Mouse (Mus musculus) Patski (cell line): ENCODE data around the gene 2010109A12Rik. TPM values are rescaled to one million over a fixed set of nuclear protein-coding genes. Genes with fewer than 3 reads are reported as not detected.

ENCODE experiments used
- ATAC-seq: fragments of 100-300 bp; one replicate; pipeline ENCODE4 v1.8.0; 2021
- CTCF ChIA-PET: fragments of 350-600 bp; sonication (Branson Sonifier 250); formaldehyde crosslinking; loops from one replicate; lab custom pipeline; 2022; ENCODE audit warnings: inconsistent platforms; lab: Charles Lee
- POLR2A ChIA-PET: fragments of 350-600 bp; sonication (Branson Sonifier 250); formaldehyde crosslinking; loops from one replicate; lab custom pipeline; 2022; ENCODE audit warnings: antibody characterized with exemption, inconsistent platforms; lab: Charles Lee
- DNase-seq: peaks from one replicate; pipeline ENCODE4 v3.0.0-alpha.2; 2011; ENCODE audit warnings: low read depth, low spot score
- H3K27me3 ChIP-seq: fragments of 371-371 bp; one replicate; pipeline ENCODE4 v1.5.1; 2021
- CTCF ChIP-seq: fragments of 100-300 bp; IDR thresholded peaks from one replicate; pipeline ENCODE4 v1.5.1; 2021
- in situ Hi-C: fragments of 300-500 bp; cut with MboI; formaldehyde crosslinking; loops from 3 replicates; pipeline ENCODE4 v1.11.1; 2018; ENCODE audit warnings: low pct_unique_long_range_greater_than_20kb, mixed read lengths
- polyA plus RNA-seq: library from polyadenylated mRNA; unstranded; gene quantifications from one replicate; pipeline ENCODE4 v1.2.3, GENCODE M21; 2021

The 2010109A12Rik gene
- polyA plus RNA-seq, 1 experiment from 2014 or later: 0.17 TPM

DNA sequence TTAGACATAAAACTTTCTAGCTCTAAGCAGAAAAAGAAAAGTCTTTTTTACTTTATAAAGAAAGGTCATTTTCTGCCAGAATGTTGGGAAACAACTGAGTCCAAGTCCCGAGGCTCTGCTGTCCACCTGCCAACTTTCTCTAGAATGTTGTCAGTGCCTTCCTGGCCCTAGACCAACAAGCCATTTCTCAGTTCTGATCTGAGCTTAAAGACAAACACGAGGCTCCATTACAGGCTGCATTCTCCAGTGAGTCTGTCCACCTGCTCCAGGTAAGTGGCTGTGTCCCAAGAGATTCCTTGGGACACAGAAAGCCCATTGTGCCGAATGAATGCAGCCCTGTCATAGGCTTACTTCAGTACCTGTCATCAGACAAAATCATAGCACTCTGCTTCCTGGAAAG lies 15.3 kb downstream of the 2010109A12Rik start:
- no peak for DNase-seq
- in situ Hi-C loops: loop anchor here (25.0 kb wide), 1 partner anchor 216 kb away; no protein-coding TSS in a partner anchor
- no peaks in the 10 kb centered on the region for H3K27me3 ChIP-seq
- ChIA-PET CTCF (interaction anchor here (0.7 to 1.6 kb wide), 5 partner anchors 10 to 105 kb away, joined by 3 to 8 read pairs (median 4); no protein-coding TSS in a partner anchor), POLR2A (interaction anchor here (1.2 kb wide), 1 partner anchor 15 kb away, joined by 4 read pairs; the partner anchor contains the start of genes 2010109A12Rik and Ccni)
- ATAC-seq: peak; percentile 44
- no peak for TF ChIP-seq CTCF

DNA sequence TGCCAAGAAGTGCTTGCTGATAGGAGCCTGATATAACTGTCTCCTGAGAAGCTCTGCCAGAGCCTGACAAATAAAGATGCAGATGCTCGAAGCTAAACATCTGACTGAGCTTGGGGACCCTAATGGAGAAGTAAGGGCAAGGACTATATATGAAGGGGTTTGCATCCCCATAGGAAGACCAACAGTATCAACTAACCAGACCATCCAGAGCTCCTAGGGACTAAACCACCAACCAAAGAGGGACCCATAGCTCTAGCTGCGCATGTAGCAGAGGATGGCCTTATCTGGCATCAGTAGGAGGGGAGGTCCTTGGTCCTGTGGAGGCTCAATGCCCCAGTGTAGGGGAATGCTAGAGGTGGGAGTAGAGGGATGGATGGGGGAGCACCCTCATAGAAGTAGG lies 18.2 kb downstream of the 2010109A12Rik start:
- ATAC-seq (no peak), DNase-seq (no peak)
- TF ChIP-seq CTCF: no peak
- in situ Hi-C loops: loop anchor here (25.0 kb wide), 1 partner anchor 213 kb away; no protein-coding TSS in a partner anchor
- CTCF ChIA-PET: interaction anchor here (1.3 to 2.0 kb wide), 4 partner anchors 10 to 40 kb away, joined by 3 to 6 read pairs (median 4); no protein-coding TSS in a partner anchor
- H3K27me3 ChIP-seq: no peaks in the 10 kb centered on the region
- POLR2A ChIA-PET: no interaction called here

DNA sequence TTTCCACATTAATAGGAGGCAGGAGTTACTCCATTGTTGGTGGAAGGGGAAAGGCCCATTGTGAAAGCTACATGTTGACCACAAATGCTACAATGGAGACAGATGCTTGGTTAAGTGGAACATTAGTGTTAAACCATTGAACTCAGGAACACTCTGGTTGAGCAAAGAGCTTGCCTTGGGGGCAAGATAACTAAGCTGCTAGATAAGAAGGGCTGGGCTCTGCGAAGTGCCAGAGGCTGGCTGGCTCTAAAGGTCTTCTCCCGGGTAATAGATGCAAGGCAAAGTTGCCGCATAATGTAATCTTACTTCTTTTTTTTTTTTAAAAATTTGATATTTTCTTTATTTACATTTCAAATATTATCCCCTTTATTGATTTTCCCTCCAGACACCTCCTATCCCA lies 20.8 kb downstream of the 2010109A12Rik start:
- in situ Hi-C loops: no loop called here
- CTCF ChIA-PET: interaction anchor here (0.9 to 2.0 kb wide), 6 partner anchors 8 to 37 kb away, joined by 3 to 5 read pairs (median 4); no protein-coding TSS in a partner anchor

DNA sequence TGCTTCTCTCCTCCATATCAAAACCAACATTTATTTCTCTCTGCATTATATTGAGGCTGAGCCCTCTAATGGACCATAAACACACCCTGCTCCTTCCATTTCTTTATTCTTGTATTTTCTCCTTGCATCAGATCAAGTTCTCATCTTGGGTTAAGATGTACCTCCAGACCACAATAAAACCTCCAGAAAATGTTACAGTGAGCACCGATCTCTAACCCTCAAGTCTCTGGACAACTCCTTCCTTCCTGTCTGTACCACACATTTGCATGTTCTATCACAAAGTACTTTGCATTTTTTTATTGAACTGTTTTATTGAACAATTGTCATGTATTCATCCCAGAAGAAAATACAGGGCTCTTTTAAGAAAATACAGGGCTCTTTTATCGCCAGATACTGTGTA lies 23.2 kb downstream of the 2010109A12Rik start:
- CTCF ChIA-PET: interaction anchor here (1.5 kb wide), 1 partner anchor 11 kb away, joined by 3 read pairs; no protein-coding TSS in a partner anchor
- no peak for TF ChIP-seq CTCF
- POLR2A ChIA-PET: no interaction called here
- in situ Hi-C loops: no loop called here
- ATAC-seq (no peak), DNase-seq (no peak)
- H3K27me3 ChIP-seq: no peaks in the 10 kb centered on the region

More for the DNA sequence above, 20.8 kb downstream of the 2010109A12Rik start:
- no peak for DNase-seq
- H3K27me3 ChIP-seq: no peaks in the 10 kb centered on the region
- no peak for TF ChIP-seq CTCF
- ATAC-seq: no peak
- POLR2A ChIA-PET: no interaction called here

DNA sequence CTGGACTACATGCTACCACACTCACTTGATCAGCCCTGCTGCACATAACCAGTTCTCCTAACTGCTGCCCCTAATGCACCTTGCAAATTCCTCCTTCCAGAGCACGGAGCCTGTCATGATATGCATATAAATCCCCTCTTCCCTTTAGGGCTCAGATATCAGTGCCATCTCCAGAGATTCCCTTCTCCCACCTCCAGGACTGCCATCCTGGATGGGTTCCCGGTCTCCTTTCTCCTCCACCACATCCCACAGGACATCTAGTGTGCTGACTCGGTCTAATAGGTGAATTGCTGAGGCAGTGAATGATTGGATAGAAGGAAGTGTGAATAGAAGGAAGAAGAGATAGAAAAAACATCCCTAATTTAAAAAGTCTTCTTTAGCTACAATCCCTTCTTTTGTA lies 25.4 kb downstream of the 2010109A12Rik start:
- TF ChIP-seq CTCF: no peak
- ChIA-PET CTCF (interaction anchor here (0.9 to 1.6 kb wide), 7 partner anchors 15 to 58 kb away, joined by 3 to 4 read pairs (median 4); no protein-coding TSS in a partner anchor), POLR2A (interaction anchor here (0.7 kb wide), 1 partner anchor 14 kb away, joined by 3 read pairs; no protein-coding TSS in a partner anchor)
- ATAC-seq (no peak), DNase-seq (no peak)
- in situ Hi-C loops: no loop called here
- no peaks in the 10 kb centered on the region for H3K27me3 ChIP-seq

DNA sequence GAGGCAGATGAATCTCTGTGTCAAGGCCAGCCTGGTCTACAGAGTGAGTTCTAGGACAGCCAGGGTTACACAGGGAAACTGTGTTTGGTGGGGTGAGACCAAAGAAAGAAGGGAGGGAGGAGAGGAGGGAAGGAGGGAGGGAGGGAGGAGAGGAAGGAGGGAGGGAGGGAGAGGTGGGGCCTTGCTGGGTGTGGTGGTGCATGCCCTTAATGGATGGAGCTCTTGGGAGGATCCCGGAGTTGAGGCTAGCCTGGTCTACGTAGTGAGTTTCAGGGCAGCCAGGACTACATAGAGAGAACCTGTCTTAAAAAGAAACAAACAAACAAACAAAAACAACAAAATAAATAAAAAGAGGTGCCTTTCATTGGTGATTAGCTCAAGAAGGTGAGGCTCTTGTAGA lies 26.5 kb downstream of the 2010109A12Rik start:
- ChIA-PET CTCF (interaction anchor here (0.9 to 1.2 kb wide), 3 partner anchors 17 to 57 kb away, joined by 3 to 4 read pairs (median 3); no protein-coding TSS in a partner anchor), POLR2A (interaction anchor here (1.2 kb wide), 1 partner anchor 33 kb away, joined by 6 read pairs; no protein-coding TSS in a partner anchor)
- H3K27me3 ChIP-seq: no peaks in the 10 kb centered on the region
- in situ Hi-C loops: no loop called here
- no peak for ATAC-seq
- DNase-seq: no peak
- TF ChIP-seq CTCF: no peak

DNA sequence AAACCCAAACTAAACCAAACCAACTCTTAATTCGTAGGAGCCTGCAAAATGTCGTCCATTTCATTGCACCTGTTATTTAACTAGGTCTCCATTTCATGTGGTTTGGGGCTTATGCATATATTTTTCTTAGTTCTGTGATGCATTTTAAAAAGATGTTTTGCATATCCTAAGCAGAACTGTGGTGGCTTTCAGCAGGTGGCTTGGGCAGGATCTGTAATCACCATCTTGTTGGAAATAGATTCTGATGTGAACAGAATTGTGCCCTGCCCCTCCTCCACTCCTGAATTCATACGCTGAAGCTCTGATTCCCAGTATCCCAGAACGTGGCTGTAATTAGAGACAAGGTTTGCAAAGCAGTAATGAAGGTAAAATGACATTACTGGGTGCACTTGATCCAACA lies 27.8 kb downstream of the 2010109A12Rik start:
- DNase-seq (no peak), ATAC-seq (no peak)
- CTCF ChIA-PET: no interaction called here
- H3K27me3 ChIP-seq: no peaks in the 10 kb centered on the region
- TF ChIP-seq CTCF: no peak
- POLR2A ChIA-PET: no interaction called here
- in situ Hi-C loops: no loop called here

DNA sequence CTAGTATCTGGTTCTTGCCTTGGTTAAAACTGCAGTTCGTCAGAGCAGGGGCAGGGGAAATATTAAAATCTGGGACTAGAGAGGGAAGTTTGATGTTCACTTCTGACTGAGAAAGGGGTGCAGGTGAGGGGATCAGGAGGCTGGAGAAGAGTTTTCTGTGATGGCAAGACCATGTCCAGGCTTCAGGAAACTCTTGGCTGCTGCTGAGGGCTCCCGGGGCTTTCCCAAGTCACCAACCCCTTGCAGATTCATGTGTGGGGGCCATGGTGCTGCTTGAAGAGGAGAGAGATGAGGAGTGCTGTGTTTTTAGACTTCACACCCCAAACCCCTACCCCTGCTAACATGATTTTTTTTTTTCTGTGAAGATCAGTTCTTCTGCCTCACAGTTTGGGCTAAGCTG lies 28.3 kb downstream of the 2010109A12Rik start:
- ChIA-PET POLR2A (no interaction called here), CTCF (no interaction called here)
- no peaks in the 10 kb centered on the region for H3K27me3 ChIP-seq
- TF ChIP-seq CTCF: no peak
- ATAC-seq: no peak
- in situ Hi-C loops: no loop called here
- no peak for DNase-seq

DNA sequence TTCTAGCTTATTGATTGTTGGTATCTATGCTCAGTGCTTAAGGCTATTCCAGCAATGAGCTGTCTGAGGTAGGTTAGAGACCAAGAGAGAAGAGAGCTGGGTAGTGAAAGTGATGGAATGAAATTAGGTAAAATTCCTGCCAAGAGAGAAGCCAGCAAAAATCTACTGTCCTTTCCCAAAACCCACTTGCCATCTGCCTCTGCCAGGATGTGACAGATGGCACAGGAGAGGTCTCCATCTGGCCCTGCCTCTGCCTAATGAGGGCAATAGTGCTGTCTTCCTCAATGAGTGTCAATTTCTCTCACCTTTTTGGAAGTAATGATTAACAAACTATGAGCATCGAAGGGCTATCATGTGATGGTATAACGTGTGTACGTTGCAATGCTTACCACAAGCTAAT lies 29.6 kb downstream of the 2010109A12Rik start:
- H3K27me3 ChIP-seq: no peaks in the 10 kb centered on the region
- DNase-seq (no peak), ATAC-seq (no peak)
- ChIA-PET CTCF (interaction anchor here (0.9 to 1.9 kb wide), 4 partner anchors 9 to 15 kb away, joined by 3 to 8 read pairs (median 4); no protein-coding TSS in a partner anchor), POLR2A (no interaction called here)
- in situ Hi-C loops: no loop called here
- TF ChIP-seq CTCF: no peak

DNA sequence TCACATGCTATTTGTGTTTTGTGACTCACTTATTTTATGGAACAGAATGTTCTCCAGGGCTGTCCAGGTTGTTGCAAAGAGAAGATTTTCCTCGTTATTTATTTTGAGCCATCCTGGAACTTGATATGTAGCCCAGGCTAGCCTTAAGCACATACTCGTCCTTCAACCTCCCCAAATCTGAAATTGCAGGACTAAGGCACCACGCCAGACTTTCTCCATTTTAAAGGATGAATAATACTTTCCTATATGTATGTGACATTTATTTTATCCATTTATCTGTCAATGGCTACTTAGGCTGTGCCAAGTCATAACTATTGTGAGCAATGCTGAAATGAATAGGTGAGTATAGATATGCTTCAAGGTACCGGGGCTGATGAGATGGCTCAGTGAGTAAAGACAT lies 30.2 kb downstream of the 2010109A12Rik start:
- in situ Hi-C loops: no loop called here
- H3K27me3 ChIP-seq: no peaks in the 10 kb centered on the region
- ChIA-PET CTCF (interaction anchor here (1.3 to 1.9 kb wide), 3 partner anchors 14 kb away, joined by 4 to 8 read pairs (median 6); no protein-coding TSS in a partner anchor), POLR2A (no interaction called here)
- ATAC-seq (no peak), DNase-seq (no peak)
- TF ChIP-seq CTCF: no peak
